Mouse (Mus musculus) liver, postnatal 0 days (tissue): Measurements from ENCODE around the gene Men1.

Source experiments
- CTCF ChIP-seq: sonication (generic); IDR thresholded peaks from 2 replicates; pipeline ENCODE4 v1.5.1; 2016; ENCODE audit warnings: antibody characterized with exemption, low read depth
- EP300 ChIP-seq: IDR thresholded peaks from 2 replicates; pipeline ENCODE4 v1.6.1; 2016; ENCODE audit warnings: antibody characterized with exemption, low read depth, mild to moderate bottlenecking

GRCm38 (mm10) chr19:6307733-6308531, 26.8 kb upstream of the Men1 start:
- TF ChIP-seq CTCF (no peak), EP300 (no peak)
